Mouse (Mus musculus) embryo, embryonic 11 days (tissue): ENCODE measurements around the gene Zfp462.
"Not testable (repeated sequence)": the region's sequence is repeated elsewhere in the genome, so short reads cannot be mapped to it uniquely, and the experiment has no call there.

Source experiments
- DNase-seq: peaks from one replicate; pipeline ENCODE4 v3.0.0-alpha.2; 2015

Zfp462 gene

GRCm38 (mm10) chr4:54944921-54945430 is at the start of gene Zfp462:
TSS of gene Zfp462 (plus strand) at chr4:54945048.
- peak; percentile 92 for DNase-seq

- DNase-seq = no peak
Observed at GRCm38 (mm10) chr4:54896017-54896416, 48.8 kb upstream of the Zfp462 start.

GRCm38 (mm10) chr4:54904641-54905040 is 40.2 kb upstream of the Zfp462 start:
- DNase-seq = no peak

GRCm38 (mm10) chr4:54905399-54905953 is 39.4 kb upstream of the Zfp462 start:
- DNase-seq = no peak

GRCm38 (mm10) chr4:54910300-54910699 is 34.5 kb upstream of the Zfp462 start:
- no peak for DNase-seq

GRCm38 (mm10) chr4:54918276-54918675 is 26.6 kb upstream of the Zfp462 start:
- DNase-seq = no peak

GRCm38 (mm10) chr4:54923386-54923785 is 21.5 kb upstream of the Zfp462 start:
- DNase-seq = no peak

- DNase-seq = no peak
Observed at GRCm38 (mm10) chr4:54924306-54924705, 20.5 kb upstream of the Zfp462 start.

- DNase-seq = not testable (repeated sequence)
Observed at GRCm38 (mm10) chr4:54926456-54926855, 18.4 kb upstream of the Zfp462 start.

- not testable (repeated sequence) for DNase-seq
Observed at GRCm38 (mm10) chr4:54927321-54928062, 17.4 kb upstream of the Zfp462 start.

GRCm38 (mm10) chr4:54929686-54930085 is 15.2 kb upstream of the Zfp462 start:
- DNase-seq = no peak

GRCm38 (mm10) chr4:54932668-54933067 is 12.2 kb upstream of the Zfp462 start:
- DNase-seq = no peak

- no peak for DNase-seq
Observed at GRCm38 (mm10) chr4:54937161-54937560, 7.7 kb upstream of the Zfp462 start.

GRCm38 (mm10) chr4:54945603-54946445 is 976 bp downstream of the Zfp462 start:
- DNase-seq = peak; percentile 87

- DNase-seq = no peak
Observed at GRCm38 (mm10) chr4:54946662-54947055, 1.8 kb downstream of the Zfp462 start.

GRCm38 (mm10) chr4:54947056-54947990 is 2.5 kb downstream of the Zfp462 start:
- DNase-seq = peak; percentile 87

GRCm38 (mm10) chr4:54947991-54948615 is 3.3 kb downstream of the Zfp462 start:
- DNase-seq = peak; percentile 77

- peak; percentile 72 for DNase-seq
Observed at GRCm38 (mm10) chr4:54948616-54949560, 4.0 kb downstream of the Zfp462 start.

GRCm38 (mm10) chr4:54949561-54949940 is 4.7 kb downstream of the Zfp462 start:
- peak; percentile 40 for DNase-seq

- DNase-seq = no peak
Observed at GRCm38 (mm10) chr4:54950136-54950535, 5.3 kb downstream of the Zfp462 start.

- DNase-seq = no peak
Observed at GRCm38 (mm10) chr4:54950866-54951265, 6.0 kb downstream of the Zfp462 start.
